Mouse (Mus musculus) lung, postnatal 36 days (tissue): ENCODE measurements around the gene Ucp2.

Experiments used
- DNase-seq: peaks from one replicate; pipeline ENCODE4 v3.0.0; 2022; ENCODE audit warnings: mixed read lengths

The Ucp2 gene

DNA sequence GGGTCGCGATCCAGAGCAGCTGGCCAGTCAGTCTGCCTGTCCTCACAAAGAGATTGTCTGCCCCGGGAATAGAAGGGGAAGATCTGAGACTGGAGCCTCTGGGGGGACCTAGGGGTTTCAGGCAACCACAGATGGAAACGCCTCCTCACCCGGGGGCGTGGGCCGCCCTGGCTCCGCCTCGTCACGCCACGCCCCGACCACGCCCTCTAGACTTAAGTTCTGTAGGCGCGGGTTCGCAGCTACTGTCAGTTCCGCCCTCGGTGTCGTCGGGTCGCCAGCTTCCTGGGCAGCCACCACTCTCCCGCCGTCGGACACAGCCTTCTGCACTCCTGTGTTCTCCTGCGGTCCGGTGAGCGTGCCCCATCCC, at the start of gene Ucp2:
Gene Ucp2, plus strand, starts transcription at position 221 of the 367 bp plus-strand sequence.
- peak; percentile 97 for DNase-seq

DNA sequence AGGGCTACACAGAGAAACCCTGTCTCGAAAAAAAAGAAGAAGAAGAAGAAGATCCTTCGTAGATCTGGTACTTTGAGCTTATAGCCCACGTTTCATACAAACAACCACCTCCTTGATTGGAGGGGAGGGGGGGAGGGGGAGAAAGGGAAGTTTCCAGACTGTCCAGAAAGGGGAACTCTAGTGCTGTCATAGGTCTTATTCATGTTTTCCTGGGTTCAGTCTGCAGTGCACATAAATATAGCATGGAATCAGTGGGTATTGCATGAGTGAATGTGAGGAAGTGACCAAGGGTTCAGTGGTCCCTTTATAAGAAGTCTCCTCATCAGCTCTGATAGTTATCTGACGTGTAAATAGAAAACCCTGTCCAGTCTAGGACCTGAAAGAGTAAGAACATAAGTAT, 49.4 kb upstream of the Ucp2 start:
- DNase-seq = no peak

DNA sequence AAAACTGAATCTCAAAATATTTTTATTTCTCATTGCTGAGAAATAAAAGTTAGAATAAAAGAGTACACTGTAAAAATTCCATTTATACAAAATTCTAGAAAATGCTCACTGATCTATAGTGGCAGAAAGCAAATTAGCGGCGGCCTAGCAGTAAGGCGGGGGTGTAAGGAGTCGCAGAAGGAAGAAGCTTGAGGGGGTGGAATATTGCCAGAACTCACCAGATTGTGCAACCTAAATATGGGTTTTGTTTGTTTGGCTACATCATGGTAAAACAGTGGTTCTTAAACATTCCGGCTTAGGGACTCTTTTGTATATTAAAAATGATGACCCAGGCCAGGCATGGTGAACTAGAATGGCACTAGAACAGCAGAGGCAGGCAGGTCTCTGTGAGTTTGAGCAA, 46.9 kb upstream of the Ucp2 start:
- DNase-seq = no peak

DNA sequence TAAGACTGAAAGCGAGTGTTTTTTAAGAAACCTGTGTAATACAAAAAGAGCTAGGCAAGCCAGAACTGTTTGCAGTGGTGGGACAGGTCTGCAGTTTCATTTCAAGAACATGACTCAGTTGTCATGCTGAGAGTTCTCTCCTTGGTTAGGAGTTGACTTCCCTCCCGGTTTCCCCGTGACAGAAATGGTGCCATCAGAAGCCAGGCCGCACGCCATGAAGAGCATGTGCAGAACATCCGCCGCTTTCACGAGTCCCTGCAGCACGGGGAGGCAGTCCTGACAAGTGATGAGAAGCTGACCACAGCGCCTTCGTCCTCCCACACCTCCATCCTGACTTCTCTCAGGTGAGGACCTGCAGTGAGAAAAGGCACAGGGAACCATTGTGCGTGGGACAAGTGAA, 44.6 kb upstream of the Ucp2 start:
- no peak for DNase-seq

DNA sequence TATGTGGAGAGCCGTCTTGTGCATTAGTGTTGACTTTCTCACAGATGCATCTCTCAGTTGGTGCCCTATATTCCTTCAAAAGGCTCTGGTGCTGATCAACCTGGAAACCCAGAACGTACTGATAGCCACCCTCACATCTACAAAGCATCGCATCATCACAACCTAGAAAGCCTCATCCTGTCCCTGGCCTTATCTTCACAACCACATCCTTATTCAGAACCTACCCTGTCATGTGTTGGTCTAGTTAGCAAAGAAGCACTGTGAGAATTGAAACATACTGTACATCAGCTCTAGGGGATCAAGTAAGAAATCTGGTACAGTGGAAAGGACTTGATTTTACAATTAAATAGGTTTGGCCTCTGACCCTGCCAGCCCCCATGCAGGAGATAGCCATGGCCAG, 44.2 kb upstream of the Ucp2 start:
- DNase-seq = no peak

DNA sequence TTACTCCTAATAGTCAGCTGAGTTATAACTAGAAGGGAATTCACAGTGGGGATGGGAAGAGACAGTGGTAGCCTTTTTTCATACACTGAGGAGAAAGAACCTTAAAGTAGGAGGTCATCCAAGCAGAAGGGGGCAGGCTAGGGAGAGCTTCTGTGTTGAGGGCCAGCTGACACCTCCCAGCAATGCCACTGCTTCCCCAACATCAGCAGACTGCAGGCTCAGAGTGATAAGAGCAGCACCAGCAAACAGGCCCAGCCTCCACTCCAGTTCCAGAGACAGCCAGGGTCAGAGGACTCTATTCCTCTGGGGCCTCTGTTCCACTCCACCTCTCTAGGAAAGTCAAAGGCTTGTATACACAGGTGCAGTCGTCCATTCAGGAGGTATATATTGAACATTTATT, 35.0 kb upstream of the Ucp2 start:
- DNase-seq = peak; percentile 43

DNA sequence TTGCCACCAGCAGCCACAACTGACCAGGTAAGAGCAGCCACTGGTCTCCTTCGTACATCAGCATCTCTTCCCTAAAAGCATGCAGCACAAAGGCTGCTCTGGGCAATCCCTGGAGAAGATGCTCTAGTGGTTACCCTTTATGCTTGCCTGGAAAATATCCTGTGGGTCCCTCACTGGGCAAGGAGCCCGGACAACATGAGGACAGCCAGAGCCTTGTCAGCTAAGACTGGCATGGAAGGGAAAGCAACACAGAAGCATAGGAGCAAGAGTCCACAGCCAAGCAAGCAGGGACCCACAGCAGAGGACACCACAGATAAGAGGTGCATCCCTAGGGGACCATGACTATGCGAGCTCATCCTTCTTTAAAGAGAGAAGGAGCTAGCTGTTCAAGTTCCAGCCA, 33.3 kb upstream of the Ucp2 start:
- no peak for DNase-seq

DNA sequence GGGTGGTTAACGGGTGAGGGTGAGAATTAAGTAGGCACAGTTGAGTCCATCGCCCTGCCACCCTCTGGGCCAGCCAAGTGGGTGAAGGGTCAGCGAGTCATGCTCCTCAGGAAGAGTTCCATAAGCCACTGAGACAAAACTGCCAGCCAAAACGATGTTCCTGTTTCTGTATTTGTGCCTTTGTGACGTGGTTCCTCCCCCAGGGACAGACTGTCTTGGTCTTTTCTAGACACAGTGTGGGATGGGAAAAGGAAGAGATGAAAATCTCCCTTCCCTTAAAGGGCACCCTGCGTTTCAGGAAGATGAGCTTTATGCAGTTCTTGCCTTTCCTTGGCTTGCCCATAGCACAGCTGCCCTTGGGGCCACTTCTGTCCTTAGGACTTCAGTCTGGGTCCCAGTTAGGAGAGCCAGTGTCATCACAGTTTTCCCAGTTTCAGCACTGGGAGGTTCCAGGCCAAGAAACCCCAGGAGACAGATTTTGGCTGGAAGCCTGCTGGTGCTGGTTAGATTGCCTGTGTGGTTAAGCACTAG, 31.5 kb upstream of the Ucp2 start:
- DNase-seq = peak; percentile 95

DNA sequence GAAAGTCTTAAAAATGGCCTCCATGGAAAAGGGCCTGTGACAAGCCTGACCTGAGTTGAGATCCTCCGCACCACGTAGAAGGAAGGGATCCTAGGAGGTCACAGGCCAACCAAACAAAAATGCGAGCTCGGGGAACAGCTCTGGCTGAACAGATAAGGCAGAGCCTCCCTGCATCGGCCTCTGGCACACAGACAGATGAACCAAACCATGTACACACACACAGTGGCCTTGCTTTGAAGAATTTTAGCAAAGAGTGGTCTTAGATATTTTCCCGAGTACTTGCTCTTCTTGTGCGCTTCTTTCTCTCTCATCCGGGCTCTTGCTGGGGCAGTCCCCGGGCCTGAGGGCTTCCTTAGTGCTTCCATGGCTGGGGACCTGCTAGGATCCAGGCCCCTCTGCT, 29.9 kb upstream of the Ucp2 start:
- no peak for DNase-seq

DNA sequence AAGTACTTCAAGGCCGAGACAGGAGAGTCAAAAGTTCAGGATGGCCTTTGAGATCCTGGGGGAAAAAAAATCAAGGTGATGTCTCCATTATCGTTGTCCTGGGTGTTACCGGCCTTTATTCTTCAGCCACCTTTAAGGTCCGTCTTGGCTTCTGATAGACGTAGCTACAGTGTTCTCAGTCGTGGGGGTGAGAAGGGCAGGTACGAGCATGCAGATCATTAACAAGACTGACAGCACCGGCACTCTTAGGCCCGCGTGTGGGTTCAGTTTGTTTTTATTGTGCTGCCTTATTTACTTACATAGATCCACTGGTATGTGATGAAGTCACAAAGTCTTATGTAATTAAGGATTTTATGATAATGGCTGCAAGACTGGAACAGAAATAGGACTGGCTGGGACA, 29.4 kb upstream of the Ucp2 start:
- DNase-seq = no peak

DNA sequence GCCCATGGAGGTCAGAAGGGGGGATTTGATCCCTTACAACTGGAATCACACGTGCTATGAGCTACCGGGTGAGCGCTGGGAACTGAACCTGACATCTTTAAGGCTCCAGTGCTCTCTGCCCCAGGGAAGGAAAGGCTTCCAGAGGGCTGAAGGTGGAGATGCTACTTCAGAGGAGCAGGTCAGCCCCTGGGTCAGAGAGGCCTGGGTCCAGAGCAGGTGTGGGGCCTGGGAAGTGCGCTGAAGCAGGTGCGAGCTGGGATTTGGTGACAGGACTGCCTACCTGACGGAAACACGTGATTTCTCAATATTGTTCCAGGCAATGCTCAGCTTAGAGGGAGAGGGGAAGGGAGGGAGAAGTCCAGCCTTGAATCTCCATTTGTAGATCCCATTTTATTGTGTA, 28.9 kb upstream of the Ucp2 start:
- no peak for DNase-seq

DNA sequence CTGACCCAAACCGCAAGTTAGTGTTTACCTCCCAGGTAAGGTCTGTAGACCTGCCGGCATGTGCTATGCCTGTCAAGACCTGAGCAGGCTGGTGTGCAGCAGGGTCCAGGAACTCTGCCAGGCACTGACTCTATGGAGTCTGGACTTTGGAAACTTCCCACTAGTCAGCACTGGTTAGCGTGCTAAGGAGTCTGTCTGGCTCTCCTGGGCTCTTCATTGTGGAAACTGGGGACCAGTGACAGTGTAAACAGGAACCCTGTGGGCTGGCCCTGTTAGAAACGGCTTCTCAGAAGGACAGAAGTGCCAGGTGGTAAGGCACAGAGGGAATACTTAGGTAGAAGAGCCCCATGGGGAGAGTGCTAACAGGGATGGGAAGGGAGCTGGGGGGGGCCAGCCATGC, 27.9 kb upstream of the Ucp2 start:
- DNase-seq = peak; percentile 68

DNA sequence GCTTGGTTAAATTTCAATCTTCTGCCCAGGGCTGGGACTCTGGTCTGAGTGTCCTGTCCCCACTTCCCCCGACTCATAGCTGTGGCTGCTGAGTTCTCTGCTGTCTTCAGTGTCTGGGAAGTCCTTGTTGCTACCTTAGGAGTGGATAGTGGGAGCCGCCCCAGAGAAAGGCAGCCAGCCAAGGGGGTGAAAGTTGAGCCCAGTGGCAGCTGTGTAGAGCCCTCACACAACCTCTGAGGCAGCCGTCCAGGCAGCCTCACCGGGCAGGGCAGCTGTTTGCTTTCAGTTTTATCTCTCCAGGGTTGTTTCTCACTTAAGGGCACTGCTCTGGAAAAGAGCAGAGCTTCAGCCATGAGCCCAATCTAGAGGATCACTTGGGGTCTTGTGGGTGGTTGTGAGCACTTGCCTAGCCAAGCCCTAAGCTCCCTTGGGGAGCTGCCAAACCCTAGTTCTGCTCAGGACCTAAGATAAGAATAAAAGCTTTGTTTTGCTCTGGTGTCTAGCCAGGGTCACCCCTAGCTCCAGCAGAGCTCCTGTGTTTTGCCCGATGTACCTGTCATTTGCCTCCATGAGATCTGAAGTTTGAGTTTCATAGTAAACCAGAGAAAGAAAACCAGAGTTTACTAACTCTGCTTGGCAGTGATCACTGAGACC, 27.4 kb upstream of the Ucp2 start:
- peak; percentile 95 for DNase-seq

DNA sequence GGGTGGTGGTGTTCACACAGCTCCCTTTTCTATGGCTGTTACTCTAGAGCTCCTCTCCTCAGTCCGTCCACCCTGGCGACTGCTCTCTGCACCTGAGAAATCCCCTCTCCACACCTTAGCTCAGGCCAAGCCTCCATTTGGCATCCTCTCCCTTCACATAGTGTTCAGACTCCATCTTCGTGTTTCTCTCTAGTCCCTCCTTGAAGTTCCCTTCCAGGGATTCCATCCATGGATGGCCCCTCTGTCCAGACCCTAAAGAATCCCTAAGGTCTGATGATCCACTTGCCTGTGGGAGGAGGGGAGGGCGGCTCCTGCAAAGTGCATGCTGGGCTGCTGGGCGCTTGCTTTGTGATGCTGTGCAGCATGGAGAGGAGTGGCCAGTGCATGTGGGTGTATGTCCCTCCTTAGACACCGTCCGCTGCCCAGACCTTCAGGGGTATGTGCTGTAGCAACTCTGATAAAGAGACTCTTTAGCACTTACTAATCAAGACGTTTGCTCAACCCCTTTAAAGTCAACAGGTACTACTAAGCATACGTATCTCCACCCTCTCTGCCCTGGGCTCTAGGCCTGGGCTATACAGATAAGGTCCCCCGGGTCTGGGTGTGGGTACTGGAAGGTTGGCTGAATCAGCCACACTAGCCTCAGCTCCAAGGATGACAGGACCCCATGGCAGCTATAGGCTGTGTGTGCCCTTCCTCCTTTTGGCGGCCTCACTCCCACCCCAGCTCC, 26.2 kb upstream of the Ucp2 start:
- no peak for DNase-seq

DNA sequence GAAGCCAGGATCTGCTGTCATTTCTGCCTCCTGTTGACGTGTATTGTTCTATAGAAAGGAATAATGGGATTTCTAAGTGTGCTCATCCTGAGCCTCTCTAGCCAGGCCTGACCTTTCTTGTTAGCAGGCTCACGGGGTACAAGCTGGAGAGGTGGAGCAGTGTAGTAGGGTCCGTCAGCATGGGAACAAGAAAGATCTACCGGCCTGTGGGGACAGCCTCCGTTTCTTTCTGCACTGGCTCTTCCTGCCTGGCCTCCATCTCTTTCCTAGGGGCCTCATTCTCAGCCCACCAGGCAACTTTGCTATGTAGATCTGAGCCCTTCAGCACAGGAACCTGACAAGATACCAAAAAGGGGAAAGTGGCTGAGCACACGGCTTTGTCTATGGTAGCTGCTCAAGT, 24.4 kb upstream of the Ucp2 start:
- DNase-seq = no peak

DNA sequence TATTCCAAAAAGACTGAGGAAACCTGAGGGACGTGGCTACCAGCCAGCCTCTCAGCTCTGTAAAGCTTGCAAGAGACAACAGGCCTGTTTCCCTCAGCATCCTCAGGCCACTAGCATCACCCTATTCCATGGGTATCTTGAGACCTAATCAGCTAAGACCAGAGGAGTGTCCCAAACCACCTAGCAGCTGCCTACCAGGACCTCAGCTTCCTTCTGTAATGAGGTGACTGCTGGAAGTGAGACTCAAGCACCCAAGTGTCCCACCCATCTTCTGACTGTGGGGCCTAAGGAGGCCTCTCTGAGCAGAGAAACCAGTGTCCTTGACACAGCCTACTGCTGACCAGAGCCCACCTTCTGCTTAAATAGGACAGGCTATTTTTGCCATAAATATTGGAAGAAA, 23.6 kb upstream of the Ucp2 start:
- no peak for DNase-seq

DNA sequence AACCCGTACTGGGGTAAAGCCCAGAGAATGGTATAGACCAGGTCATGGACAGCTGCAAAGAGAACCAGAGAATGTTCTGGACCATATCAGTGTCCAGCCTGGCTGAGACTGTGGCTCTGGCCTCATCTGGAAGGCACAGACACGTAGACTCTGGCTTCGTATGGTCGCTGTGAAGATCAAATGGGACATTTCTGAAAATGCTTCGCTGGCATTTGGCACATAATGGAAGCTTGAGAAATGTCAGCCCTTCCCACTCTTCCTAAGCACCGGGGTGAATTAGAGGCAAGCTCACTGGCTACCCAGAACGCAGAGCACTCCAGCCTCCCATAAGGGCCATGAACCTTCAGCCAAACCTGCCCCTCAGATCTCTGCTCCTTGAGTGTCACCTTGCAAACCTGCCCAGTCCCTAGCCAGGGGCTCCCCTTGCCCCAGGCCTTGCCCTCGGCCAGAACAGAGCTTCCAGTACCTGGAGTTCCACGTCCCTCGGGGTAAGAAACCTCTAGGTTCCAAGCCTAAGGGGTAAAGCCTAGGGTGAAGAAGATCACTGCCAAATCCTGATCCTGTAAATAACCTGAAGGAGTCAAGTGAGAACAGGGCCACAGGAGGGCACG, 22.2 kb upstream of the Ucp2 start:
- DNase-seq = no peak

DNA sequence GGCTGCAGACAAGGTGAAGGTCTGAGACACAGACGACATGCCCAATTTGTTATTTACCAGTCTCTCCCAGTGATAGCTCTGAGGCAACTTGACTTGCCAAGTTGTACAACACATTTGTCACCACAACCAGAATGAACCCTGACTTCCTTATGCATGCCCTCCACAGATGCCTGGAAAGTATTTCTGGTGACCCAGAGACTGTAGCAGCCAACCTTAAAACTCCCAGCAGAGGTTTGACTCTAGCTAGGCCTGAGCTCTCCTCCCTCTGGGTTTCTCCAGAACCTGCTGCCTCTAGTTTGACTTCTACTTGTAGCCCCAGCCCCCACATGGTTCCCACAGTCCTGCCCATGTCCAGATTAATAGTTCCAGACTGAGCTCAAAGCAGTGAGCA, 21.7 kb upstream of the Ucp2 start:
- no peak for DNase-seq

DNA sequence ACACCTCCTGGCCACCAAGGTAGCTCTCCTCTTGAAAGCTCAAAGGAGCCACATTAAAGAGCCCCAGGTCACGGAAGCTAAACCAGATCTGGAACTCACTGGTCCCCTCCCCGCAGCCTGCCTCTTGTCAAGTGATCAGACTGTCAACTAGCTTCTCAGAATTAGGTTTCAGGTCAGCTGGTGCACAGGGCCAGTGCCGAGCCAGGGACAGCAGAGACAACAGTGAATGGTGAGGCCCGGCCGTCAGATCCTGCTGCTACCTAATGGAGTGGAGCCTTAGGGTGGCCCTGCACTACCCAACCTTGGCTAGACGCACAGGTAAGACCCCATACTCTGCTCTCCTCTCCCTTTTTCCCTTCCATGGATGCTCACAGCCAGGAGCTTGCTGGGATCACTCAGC, 20.4 kb upstream of the Ucp2 start, which contains the start of gene Ucp3:
Gene Ucp3, plus strand, starts transcription at position 214 of the 400 bp plus-strand sequence.
- peak; percentile 46 for DNase-seq

DNA sequence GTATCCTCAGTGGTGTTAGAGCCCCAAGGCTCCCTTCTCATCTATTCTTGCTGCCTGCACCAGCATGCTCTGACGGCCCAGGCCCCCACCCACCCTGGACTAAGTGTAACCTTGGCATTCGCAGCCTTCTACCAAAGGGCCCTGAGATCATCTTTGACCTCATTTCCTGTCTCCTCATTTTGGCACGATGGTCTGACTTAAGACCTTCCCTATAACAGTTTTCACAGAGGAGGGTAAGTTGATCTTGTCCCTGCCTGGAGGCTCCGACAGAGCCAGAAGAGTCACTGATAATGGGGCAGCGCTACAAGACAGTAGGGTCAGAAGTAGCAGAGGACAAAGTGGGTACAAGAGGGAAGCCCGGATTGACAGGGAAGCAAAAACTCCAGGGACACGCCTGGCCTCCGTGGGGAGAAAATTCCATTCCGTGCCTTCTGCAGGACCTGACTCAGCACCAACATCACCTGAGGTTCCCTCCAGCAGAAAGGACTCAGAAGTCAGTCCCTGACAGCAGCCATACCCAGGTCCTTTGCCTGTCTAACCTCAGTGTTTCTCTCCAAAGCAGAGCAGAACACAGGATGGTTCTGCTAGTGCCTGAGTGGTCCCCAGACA, 19.2 kb upstream of the Ucp2 start:
- DNase-seq = no peak

DNA sequence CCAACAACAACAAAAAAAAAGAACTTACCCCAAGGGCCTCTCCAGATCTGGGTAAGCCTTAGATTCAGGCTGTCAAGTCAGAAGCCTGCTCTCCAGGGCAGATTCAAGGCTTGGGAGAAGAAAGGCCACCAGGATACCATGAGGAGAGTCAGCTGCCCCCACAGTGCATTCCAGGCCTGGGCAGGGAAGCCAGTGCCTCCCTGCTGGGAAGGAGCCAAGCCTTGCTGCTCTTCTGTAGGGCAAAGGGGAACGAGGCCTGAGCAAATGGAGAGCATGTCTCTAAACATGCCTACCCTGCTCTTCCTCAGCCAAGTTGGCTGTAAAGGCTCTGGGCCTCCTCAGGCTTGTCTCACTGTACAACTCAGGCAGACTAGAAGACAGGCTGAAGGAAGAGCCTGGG, 18.5 kb upstream of the Ucp2 start:
- DNase-seq = peak; percentile 74

DNA sequence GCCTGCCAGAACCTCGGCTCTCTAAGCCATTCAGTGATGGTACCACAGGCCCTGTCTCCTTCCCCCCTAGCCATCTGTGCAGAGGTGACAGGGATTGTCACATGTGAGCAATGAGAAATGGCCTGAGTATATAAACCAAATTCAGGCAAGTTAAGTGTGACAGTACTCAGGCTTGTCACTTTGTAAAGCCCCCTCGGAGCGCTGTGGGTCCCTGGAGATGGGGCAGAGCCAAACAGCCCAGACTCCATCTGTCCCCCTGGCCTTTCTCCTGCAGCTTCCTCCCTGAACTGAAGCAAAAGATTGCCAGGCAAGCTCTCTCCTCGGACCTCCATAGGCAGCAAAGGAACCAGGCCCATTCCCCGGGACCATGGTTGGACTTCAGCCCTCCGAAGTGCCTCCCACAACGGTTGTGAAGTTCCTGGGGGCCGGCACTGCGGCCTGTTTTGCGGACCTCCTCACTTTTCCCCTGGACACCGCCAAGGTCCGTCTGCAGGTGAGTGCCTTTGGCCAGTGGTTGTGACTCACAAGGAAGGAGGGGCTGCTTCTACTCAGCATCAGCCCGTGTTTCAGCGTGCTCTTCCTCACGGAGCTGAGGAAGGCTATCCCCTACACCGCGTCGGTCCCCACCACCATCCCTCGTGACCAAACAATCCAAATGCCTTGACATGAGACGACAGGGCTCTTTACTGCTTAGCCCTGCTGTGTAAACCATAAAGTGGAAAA, 13.9 kb upstream of the Ucp2 start:
- DNase-seq = no peak

DNA sequence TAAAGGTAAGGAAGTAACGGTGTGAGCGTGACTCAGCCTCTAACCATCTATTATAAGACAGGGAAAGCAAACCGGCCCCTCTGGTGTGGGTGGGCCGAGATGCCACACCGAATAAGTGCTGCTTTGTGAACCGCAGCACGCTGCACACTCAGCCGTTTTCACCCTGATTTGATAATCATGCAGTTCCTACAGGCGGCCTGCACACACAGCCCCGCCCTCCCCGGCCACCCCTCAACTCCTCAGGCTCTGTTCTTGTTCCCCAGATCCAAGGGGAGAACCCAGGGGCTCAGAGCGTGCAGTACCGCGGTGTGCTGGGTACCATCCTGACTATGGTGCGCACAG, 13.3 kb upstream of the Ucp2 start:
- no peak for DNase-seq
